Mouse (Mus musculus) heart, embryonic 16.5 days (tissue): Measurements from ENCODE around the gene Dguok. TPM values are rescaled to one million over a fixed set of nuclear protein-coding genes. Genes with fewer than 3 reads are reported as not detected.

Experiments
- ATAC-seq: fragments of 200-750 bp; cut with Nextera tagmentation; replicated peaks from 2 replicates; pipeline ENCODE4 v1.8.0; 2017; ENCODE audit warnings: moderate number of reproducible peaks; ENCODE audit not compliant: insufficient read depth, low FRiP score; ENCODE audit errors: extremely low read depth
- H3K27ac ChIP-seq: fragments of 300-500 bp; sonication (generic); 2 replicates; pipeline ENCODE4 v1.5.1; 2014; ENCODE audit warnings: mild to moderate bottlenecking, low read length, control low read depth, moderate library complexity
- H3K27me3 ChIP-seq: fragments of 300-500 bp; sonication (generic); 2 replicates; pipeline ENCODE4 v1.6.1; 2014; ENCODE audit warnings: low read length, mixed read lengths; ENCODE audit not compliant: control insufficient read depth, insufficient read depth
- H3K36me3 ChIP-seq: fragments of 300-500 bp; sonication (generic); 2 replicates; pipeline ENCODE4 v1.6.1; 2014; ENCODE audit not compliant: control insufficient read depth, insufficient read depth
- H3K4me1 ChIP-seq: fragments of 300-500 bp; sonication (generic); 2 replicates; pipeline ENCODE4 v1.6.1; 2014; ENCODE audit warnings: low read length, mixed read lengths; ENCODE audit not compliant: control insufficient read depth, insufficient read depth
- H3K4me2 ChIP-seq: fragments of 300-500 bp; sonication (generic); 2 replicates; pipeline ENCODE4 v1.6.1; 2014; ENCODE audit warnings: low read depth, mild to moderate bottlenecking, control low read depth, low read length
- H3K4me3 ChIP-seq: fragments of 300-500 bp; sonication (generic); 2 replicates; pipeline ENCODE4 v1.5.1; 2014; ENCODE audit warnings: mild to moderate bottlenecking, control low read depth, low read length
- H3K9ac ChIP-seq: fragments of 300-500 bp; sonication (generic); 2 replicates; pipeline ENCODE4 v1.6.1; 2014; ENCODE audit warnings: low read length, control low read depth
- H3K9me3 ChIP-seq: fragments of 300-500 bp; sonication (generic); replicated peaks from 2 replicates; pipeline ENCODE4 v1.6.1; 2016; ENCODE audit warnings: low read length; ENCODE audit not compliant: control insufficient read depth
- WGBS: fragments of 180-500 bp; shearing (Covaris S2); extraction: QIAGEN DNeasy Blood & Tissue Kit; methylation state at CpG from one replicate; pipeline ENCODE4 v1.1.7; 2014; 5-methylcytosine and 5-hydroxymethylcytosine counted together
- polyA plus RNA-seq: library from polyadenylated mRNA; unstranded; fragments of >200 nt; fragmentation: Nextera tagmentation; extraction: Ambion mirVana; gene quantifications from 2 replicates; pipeline ENCODE4 v1.2.1, GENCODE M21; 2015

The Dguok gene
- polyA plus RNA-seq, 1 experiment from 2014 or later: 57.6 TPM

- no peak for ATAC-seq
- Histone ChIP-seq H3K4me1 (peaks cover 70% of the 10 kb centered on the region), H3K4me2 (peak overlapping the region; percentile 87; the same call in 1 of the 2 replicates), H3K27me3 (no peaks in the 10 kb centered on the region), H3K9me3 (no peaks in the 10 kb centered on the region), H3K4me3 (no peak overlapping the region), H3K9ac (peak overlapping the region; percentile 34), H3K36me3 (no peaks in the 10 kb centered on the region), H3K27ac (peak overlapping the region; percentile 88)
- 56% methylated on average over 3 of the region's 3 CpGs for WGBS
These were observed 64.1 kb downstream of the Dguok start for GRCm38 (mm10) chr6:83442639-83443038.

DNA sequence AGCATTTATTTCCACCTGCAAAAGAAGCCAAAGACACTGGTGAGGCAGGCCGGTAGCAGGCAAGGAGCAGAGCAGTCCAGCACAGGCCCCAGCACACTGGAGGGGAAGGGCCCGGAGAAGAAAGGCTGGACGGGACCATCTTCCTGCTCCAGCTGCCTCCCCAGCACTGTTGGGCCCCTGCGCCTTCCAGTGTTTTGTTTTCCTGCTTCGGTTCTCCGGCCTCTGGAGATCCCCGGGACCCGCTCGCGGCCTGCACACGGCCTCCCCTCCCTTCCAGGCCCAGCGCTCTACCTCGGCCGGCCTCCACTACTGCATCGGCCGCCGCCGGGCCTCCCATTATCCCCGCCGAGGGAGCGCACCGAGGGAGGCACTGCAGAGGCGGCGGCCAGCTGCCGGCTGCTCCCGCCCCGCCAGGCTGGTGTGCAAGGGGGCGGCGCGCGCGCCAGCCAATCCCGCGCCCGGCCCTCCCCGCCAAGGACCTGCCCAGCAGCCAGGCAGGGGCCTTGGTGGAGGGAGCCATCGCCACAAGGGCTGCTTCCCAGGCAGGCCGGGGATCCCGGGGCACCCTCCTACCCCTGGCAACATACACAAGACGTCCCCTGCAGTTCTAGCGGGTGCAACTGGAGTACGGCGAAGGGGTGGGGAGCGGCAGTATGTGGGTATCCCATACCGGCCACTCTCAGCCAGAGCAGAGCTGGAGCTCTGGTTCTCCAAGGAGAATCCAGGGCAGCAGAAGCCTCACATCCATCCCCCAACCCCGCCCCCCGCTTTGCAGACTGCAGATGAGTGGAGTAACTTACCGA, 65.3 kb downstream of the Dguok start:
- Histone ChIP-seq H3K36me3 (no peaks in the 10 kb centered on the region), H3K4me1 (peaks cover 63% of the 10 kb centered on the region), H3K9ac (peak overlapping the region; percentile 78), H3K9me3 (no peaks in the 10 kb centered on the region), H3K27me3 (no peaks in the 10 kb centered on the region), H3K4me3 (peak overlapping the region; percentile 81), H3K4me2 (peak overlapping the region; percentile 87), H3K27ac (peak overlapping the region; percentile 95)
- under 1% methylated on average over 48 of the region's 48 CpGs for WGBS
- ATAC-seq: peak; percentile 92

GRCm38 (mm10) chr6:83440510-83441258, 66.1 kb downstream of the Dguok start:
- Histone ChIP-seq H3K9me3 (no peaks in the 10 kb centered on the region), H3K9ac (peak overlapping the region; percentile 78), H3K4me3 (peak overlapping the region; percentile 81), H3K36me3 (no peaks in the 10 kb centered on the region), H3K4me1 (peaks cover 63% of the 10 kb centered on the region), H3K4me2 (peak overlapping the region; percentile 87), H3K27ac (peak overlapping the region; percentile 95), H3K27me3 (no peaks in the 10 kb centered on the region)
- peak; percentile 16; the same call in 1 of the 2 replicates for ATAC-seq
- WGBS: 5% methylated on average over 26 of the region's 26 CpGs

DNA sequence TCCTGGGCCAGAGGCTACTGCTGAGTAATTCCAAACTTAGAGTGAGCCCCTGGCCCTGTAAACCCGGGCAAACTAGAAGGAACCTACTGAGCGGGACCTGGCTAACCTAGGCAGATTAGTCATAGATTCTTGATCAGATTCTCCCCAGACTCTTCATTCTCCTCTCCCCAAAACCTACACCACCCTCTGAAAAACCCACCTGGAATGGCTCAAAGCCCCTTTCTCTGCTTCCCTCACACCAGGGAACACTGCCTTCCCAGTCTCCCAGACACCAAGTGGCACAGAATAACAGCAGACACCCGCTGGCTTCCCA, 66.6 kb downstream of the Dguok start:
- peak overlapping the region; percentile 78 for H3K9ac ChIP-seq
- peak overlapping the region; percentile 13; the same call in 1 of the 2 replicates for H3K27ac ChIP-seq
- no peaks in the 10 kb centered on the region for H3K27me3 ChIP-seq
- no peaks in the 10 kb centered on the region for H3K9me3 ChIP-seq
- H3K4me2 ChIP-seq: peak overlapping the region; percentile 87
- ATAC-seq: no peak
- WGBS: 32% methylated on average over 3 of the region's 3 CpGs
- peaks cover 66% of the 10 kb centered on the region for H3K4me1 ChIP-seq
- no peaks in the 10 kb centered on the region; the same call in 1 of the 2 replicates for H3K36me3 ChIP-seq
- H3K4me3 ChIP-seq: peak overlapping the region; percentile 81

DNA sequence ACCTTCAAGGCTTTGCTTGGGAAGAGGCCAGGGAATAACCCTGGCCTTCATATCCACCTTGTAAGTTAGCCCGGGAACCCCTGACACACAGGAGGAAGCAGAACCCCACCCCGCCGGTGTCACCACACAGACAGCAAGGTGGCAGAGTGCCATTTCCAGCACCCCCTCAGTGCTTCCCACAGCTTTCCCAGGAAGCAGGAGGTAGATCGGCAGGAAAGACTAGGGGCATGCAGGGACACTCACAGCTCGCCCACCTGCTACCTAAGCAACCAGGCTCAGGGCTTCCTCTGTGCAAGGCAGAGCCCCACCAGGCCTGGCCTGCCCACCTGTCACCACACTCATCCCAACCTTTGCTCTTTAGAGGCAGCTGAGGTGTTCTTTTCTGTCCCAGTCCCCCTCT, 67.0 kb downstream of the Dguok start:
- Histone ChIP-seq H3K4me2 (peak overlapping the region; percentile 87), H3K9ac (peak overlapping the region; percentile 78), H3K36me3 (no peaks in the 10 kb centered on the region; the same call in 1 of the 2 replicates), H3K4me3 (peak overlapping the region; percentile 81), H3K27ac (no peak overlapping the region; the same call in 1 of the 2 replicates), H3K27me3 (no peaks in the 10 kb centered on the region), H3K4me1 (peaks cover 67% of the 10 kb centered on the region), H3K9me3 (no peaks in the 10 kb centered on the region)
- WGBS: 58% methylated on average over 5 of the region's 5 CpGs
- no peak for ATAC-seq

- H3K27ac ChIP-seq: no peak overlapping the region
- H3K4me3 ChIP-seq: no peak overlapping the region
- no peaks in the 10 kb centered on the region for H3K27me3 ChIP-seq
- peak overlapping the region; percentile 87 for H3K4me2 ChIP-seq
- peak overlapping the region; percentile 78; the same call in 1 of the 2 replicates for H3K9ac ChIP-seq
- no peak for ATAC-seq
- no peaks in the 10 kb centered on the region; the same call in 1 of the 2 replicates for H3K36me3 ChIP-seq
- peaks cover 64% of the 10 kb centered on the region for H3K4me1 ChIP-seq
- WGBS: 83% methylated on average over 13 of the region's 13 CpGs
- H3K9me3 ChIP-seq: no peaks in the 10 kb centered on the region
These were observed 67.5 kb downstream of the Dguok start for GRCm38 (mm10) chr6:83439119-83439767.

GRCm38 (mm10) chr6:83438584-83438983, 68.2 kb downstream of the Dguok start:
- H3K27ac ChIP-seq: no peak overlapping the region
- H3K4me3 ChIP-seq: no peak overlapping the region
- H3K36me3 ChIP-seq: no peaks in the 10 kb centered on the region; the same call in 1 of the 2 replicates
- peaks cover 59% of the 10 kb centered on the region for H3K4me1 ChIP-seq
- H3K9me3 ChIP-seq: no peaks in the 10 kb centered on the region
- no peaks in the 10 kb centered on the region for H3K27me3 ChIP-seq
- H3K9ac ChIP-seq: no peak overlapping the region
- ATAC-seq: no peak
- H3K4me2 ChIP-seq: no peak overlapping the region
- WGBS: 60% methylated on average over 3 of the region's 3 CpGs

GRCm38 (mm10) chr6:83437802-83438201, 69.0 kb downstream of the Dguok start:
- Histone ChIP-seq H3K4me1 (peaks cover 53% of the 10 kb centered on the region), H3K9ac (no peak overlapping the region), H3K27ac (no peak overlapping the region), H3K36me3 (no peaks in the 10 kb centered on the region; the same call in 1 of the 2 replicates), H3K4me2 (no peak overlapping the region), H3K27me3 (no peaks in the 10 kb centered on the region), H3K9me3 (no peaks in the 10 kb centered on the region), H3K4me3 (no peak overlapping the region)
- 55% methylated on average over 3 of the region's 3 CpGs for WGBS
- ATAC-seq: no peak
